Mouse (Mus musculus): ENCODE measurements around the gene Taf10. TPM values are rescaled to one million over a fixed set of nuclear protein-coding genes. Genes with fewer than 3 reads are reported as not detected.
"Not testable (repeated sequence)": the region's sequence is repeated elsewhere in the genome, so short reads cannot be mapped to it uniquely, and the experiment has no call there.

The Taf10 gene
- polyA plus RNA-seq, 1 experiment from 2014 or later: 118 TPM

- no peaks in the 10 kb centered on the region for H3K9me3 ChIP-seq (ENCODE audit: control insufficient read depth, low read length)
- ATAC-seq (ENCODE audit: low FRiP score, low TSS enrichment) (peak; percentile 99), DNase-seq (ENCODE audit: low spot score) (peak; percentile 93)
- H3K27me3 ChIP-seq (ENCODE audit: control insufficient read depth, insufficient read depth, low read length): no peaks in the 10 kb centered on the region
- H3K4me2 ChIP-seq (replicated peaks; ENCODE audit: low read depth): peak within 1 kb of the TSS; percentile 84
- no peaks in the 10 kb centered on the region for H3K4me1 ChIP-seq (replicated peaks; ENCODE audit: control insufficient read depth, insufficient read depth)
- peak within 1 kb of the TSS; percentile 94 for H3K4me3 ChIP-seq (ENCODE audit: low read depth, low read length)
- WGBS: 0% methylated on average over 38 of the region's 62 CpGs
- no peak for TF ChIP-seq EP300 (optimal IDR thresholded peaks at IDR 0.05)
- peak; percentile 20; the same call in 1 of the 2 replicates for TF ChIP-seq CTCF (IDR thresholded peaks at IDR 0.05; ENCODE audit: low read depth)
- H3K9ac ChIP-seq (ENCODE audit: low read length): peak within 1 kb of the TSS; percentile 96
- peaks cover 20% of the 10 kb centered on the region for H3K36me3 ChIP-seq (ENCODE audit: control insufficient read depth, insufficient read depth, low read length)
- peak within 1 kb of the TSS; percentile 95 for H3K27ac ChIP-seq (replicated peaks)
Observed at GRCm38 (mm10) chr7:105736264-105736901, 7.8 kb downstream of the Taf10 start, which contains the start of gene Ilk. Gene Ilk, plus strand, starts transcription at chr7:105736592.

GRCm38 (mm10) chr7:105735464-105735863 lies 8.7 kb downstream of the Taf10 start:
- H3K27me3 ChIP-seq (ENCODE audit: control insufficient read depth, insufficient read depth, low read length); DNase-seq (ENCODE audit: low spot score); ATAC-seq (ENCODE audit: low FRiP score, low TSS enrichment); H3K4me1 ChIP-seq (replicated peaks; ENCODE audit: control insufficient read depth, insufficient read depth); H3K27ac ChIP-seq (replicated peaks); H3K9me3 ChIP-seq (ENCODE audit: control insufficient read depth, low read length): not testable (repeated sequence)
- Histone ChIP-seq H3K9ac (ENCODE audit: low read length) (peak overlapping the region; percentile 96), H3K4me2 (replicated peaks; ENCODE audit: low read depth) (peak overlapping the region; percentile 84), H3K4me3 (ENCODE audit: low read depth, low read length) (peak overlapping the region; percentile 94), H3K36me3 (ENCODE audit: control insufficient read depth, insufficient read depth, low read length) (peaks cover 16% of the 10 kb centered on the region)
- WGBS: 36% methylated on average over 4 of the region's 4 CpGs

GRCm38 (mm10) chr7:105734826-105735225 lies 9.3 kb downstream of the Taf10 start:
- no peaks in the 10 kb centered on the region for H3K27me3 ChIP-seq (ENCODE audit: control insufficient read depth, insufficient read depth, low read length)
- no peak for ATAC-seq (ENCODE audit: low FRiP score, low TSS enrichment)
- no peak overlapping the region for H3K4me2 ChIP-seq (replicated peaks; ENCODE audit: low read depth)
- H3K4me1 ChIP-seq (replicated peaks; ENCODE audit: control insufficient read depth, insufficient read depth): no peaks in the 10 kb centered on the region
- no peak overlapping the region for H3K27ac ChIP-seq (replicated peaks)
- H3K4me3 ChIP-seq (ENCODE audit: low read depth, low read length): no peak overlapping the region
- no peak overlapping the region for H3K9ac ChIP-seq (ENCODE audit: low read length)
- TF ChIP-seq EP300 (optimal IDR thresholded peaks at IDR 0.05) (no peak), CTCF (IDR thresholded peaks at IDR 0.05; ENCODE audit: low read depth) (no peak)
- H3K9me3 ChIP-seq (ENCODE audit: control insufficient read depth, low read length): no peaks in the 10 kb centered on the region
- 81% methylated on average over 8 of the region's 8 CpGs for WGBS
- H3K36me3 ChIP-seq (ENCODE audit: control insufficient read depth, insufficient read depth, low read length): peaks cover 13% of the 10 kb centered on the region
- DNase-seq (ENCODE audit: low spot score): no peak

GRCm38 (mm10) chr7:105733836-105734235 lies 10.3 kb downstream of the Taf10 start:
- DNase-seq (ENCODE audit: low spot score): peak; percentile 8
- WGBS: 94% methylated on average over 11 of the region's 11 CpGs
- H3K4me3 ChIP-seq (ENCODE audit: low read depth, low read length): no peak overlapping the region
- H3K36me3 ChIP-seq (ENCODE audit: control insufficient read depth, insufficient read depth, low read length): peaks cover 13% of the 10 kb centered on the region
- no peaks in the 10 kb centered on the region for H3K27me3 ChIP-seq (ENCODE audit: control insufficient read depth, insufficient read depth, low read length)
- H3K9me3 ChIP-seq (ENCODE audit: control insufficient read depth, low read length): no peaks in the 10 kb centered on the region
- no peaks in the 10 kb centered on the region for H3K4me1 ChIP-seq (replicated peaks; ENCODE audit: control insufficient read depth, insufficient read depth)
- H3K27ac ChIP-seq (replicated peaks): no peak overlapping the region
- H3K4me2 ChIP-seq (replicated peaks; ENCODE audit: low read depth): no peak overlapping the region
- no peak for ATAC-seq (ENCODE audit: low FRiP score, low TSS enrichment)
- TF ChIP-seq CTCF (IDR thresholded peaks at IDR 0.05; ENCODE audit: low read depth): no peak
- no peak for TF ChIP-seq EP300 (optimal IDR thresholded peaks at IDR 0.05)
- no peak overlapping the region for H3K9ac ChIP-seq (ENCODE audit: low read length)

- Histone ChIP-seq H3K9me3 (ENCODE audit: control insufficient read depth, low read length) (no peaks in the 10 kb centered on the region), H3K27me3 (ENCODE audit: control insufficient read depth, insufficient read depth, low read length) (no peaks in the 10 kb centered on the region), H3K9ac (ENCODE audit: low read length) (no peak overlapping the region), H3K4me1 (replicated peaks; ENCODE audit: control insufficient read depth, insufficient read depth) (no peaks in the 10 kb centered on the region), H3K4me2 (replicated peaks; ENCODE audit: low read depth) (no peak overlapping the region), H3K27ac (replicated peaks) (no peak overlapping the region; the same call in 1 of the 2 replicates), H3K36me3 (ENCODE audit: control insufficient read depth, insufficient read depth, low read length) (peaks cover 13% of the 10 kb centered on the region), H3K4me3 (ENCODE audit: low read depth, low read length) (no peak overlapping the region)
- TF ChIP-seq CTCF (IDR thresholded peaks at IDR 0.05; ENCODE audit: low read depth) (no peak), EP300 (optimal IDR thresholded peaks at IDR 0.05) (no peak)
- 68% methylated on average over 6 of the region's 6 CpGs for WGBS
- DNase-seq (ENCODE audit: low spot score) (no peak), ATAC-seq (ENCODE audit: low FRiP score, low TSS enrichment) (no peak)
Observed at GRCm38 (mm10) chr7:105728701-105729428, 15.3 kb downstream of the Taf10 start.

GRCm38 (mm10) chr7:105726980-105727325 lies 17.2 kb downstream of the Taf10 start:
- H3K9me3 ChIP-seq (ENCODE audit: control insufficient read depth, low read length): no peaks in the 10 kb centered on the region
- no peak overlapping the region for H3K27ac ChIP-seq (replicated peaks)
- H3K9ac ChIP-seq (ENCODE audit: low read length): no peak overlapping the region
- no peaks in the 10 kb centered on the region for H3K27me3 ChIP-seq (ENCODE audit: control insufficient read depth, insufficient read depth, low read length)
- DNase-seq (ENCODE audit: low spot score): no peak
- no peak for ATAC-seq (ENCODE audit: low FRiP score, low TSS enrichment)
- no peak overlapping the region for H3K4me2 ChIP-seq (replicated peaks; ENCODE audit: low read depth)
- no peak for TF ChIP-seq EP300 (optimal IDR thresholded peaks at IDR 0.05)
- TF ChIP-seq CTCF (IDR thresholded peaks at IDR 0.05; ENCODE audit: low read depth): no peak
- 93% methylated on average over 4 of the region's 4 CpGs for WGBS
- H3K4me1 ChIP-seq (replicated peaks; ENCODE audit: control insufficient read depth, insufficient read depth): no peaks in the 10 kb centered on the region
- peaks cover 4% of the 10 kb centered on the region; the same call in 1 of the 2 replicates for H3K36me3 ChIP-seq (ENCODE audit: control insufficient read depth, insufficient read depth, low read length)
- no peak overlapping the region for H3K4me3 ChIP-seq (ENCODE audit: low read depth, low read length)
